Mouse (Mus musculus): ENCODE data around the gene Rnase13.
"Not testable (repeated sequence)": the region's sequence is repeated elsewhere in the genome, so short reads cannot be mapped to it uniquely, and the experiment has no call there.

Gene Rnase13

DNA sequence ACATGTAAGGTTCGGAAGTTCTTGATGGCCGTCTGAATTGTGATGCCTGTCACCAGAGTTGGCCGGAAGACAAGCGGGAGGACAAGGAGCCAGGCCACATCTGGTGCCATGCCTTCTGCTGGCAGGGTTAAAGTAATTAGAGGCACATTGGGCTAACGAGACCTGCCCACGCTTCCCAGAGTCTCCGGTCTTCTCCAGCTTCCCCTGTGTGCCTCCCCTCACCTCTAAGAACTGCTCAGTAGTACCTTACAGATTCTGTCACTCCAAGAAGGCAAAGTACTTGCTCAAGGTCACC lies at the start of gene Rnase13:
Gene Rnase13 (minus strand): TSS at position 203 of the 295 bp plus-strand sequence.
- DNase-seq = no peak

DNA sequence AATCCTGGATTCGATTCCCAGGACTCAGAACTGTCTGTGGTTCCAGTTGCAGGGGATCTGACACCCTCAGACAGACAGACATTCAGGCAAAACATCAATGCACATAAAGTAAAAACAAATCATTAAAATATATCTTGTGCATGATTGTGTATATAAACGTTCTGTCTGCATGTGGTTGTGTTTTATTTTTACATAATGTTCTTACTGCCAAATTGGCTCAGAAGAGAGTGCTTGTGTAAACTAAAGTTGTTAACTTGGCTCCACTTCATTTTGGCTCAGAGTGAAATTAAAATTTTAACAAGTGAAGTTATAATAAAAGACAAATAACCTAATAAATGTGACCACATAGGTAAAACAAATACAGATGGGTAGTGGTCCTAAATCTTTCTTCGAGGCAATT lies 44.8 kb upstream of the Rnase13 start:
- no peak for DNase-seq

DNA sequence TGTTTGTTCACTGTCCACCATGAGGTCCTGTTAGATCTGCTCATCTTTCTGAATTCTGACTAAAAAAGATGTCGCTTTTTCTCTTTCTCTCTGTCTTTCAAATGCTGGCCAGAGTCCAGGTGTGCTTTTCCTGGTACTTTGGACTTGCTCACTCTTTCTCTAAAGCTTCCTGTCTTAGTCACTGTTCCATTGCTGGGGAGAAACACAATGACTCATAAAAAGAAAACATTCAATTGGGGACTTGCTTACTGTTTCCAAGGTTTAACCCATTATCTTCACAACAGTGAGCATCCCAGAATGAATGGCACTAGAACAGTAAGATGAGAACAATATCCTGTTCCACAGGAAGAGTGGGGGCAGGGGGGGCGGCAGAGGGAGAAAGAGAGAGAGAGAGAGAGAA lies 37.7 kb upstream of the Rnase13 start:
- DNase-seq = no peak

DNA sequence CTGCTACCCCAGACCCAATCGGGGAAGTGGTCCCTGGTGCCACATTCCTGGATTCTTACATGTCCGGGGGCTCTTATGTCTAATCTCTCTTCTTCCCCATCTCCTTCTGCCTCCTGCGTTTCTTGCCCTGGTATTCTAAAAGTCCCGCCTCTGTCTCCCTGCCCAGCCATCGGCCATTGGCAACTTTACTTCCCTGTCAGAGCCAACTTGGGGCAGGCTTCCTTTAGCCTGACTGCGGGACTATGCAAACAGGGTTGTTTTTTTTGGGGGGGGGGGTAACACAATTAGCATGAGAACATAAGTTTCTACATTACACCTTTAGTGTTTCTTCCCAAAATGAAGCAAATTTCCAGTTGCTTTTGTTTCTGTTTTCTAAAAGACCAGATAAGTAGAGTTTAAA lies 20.8 kb upstream of the Rnase13 start:
- DNase-seq = no peak

DNA sequence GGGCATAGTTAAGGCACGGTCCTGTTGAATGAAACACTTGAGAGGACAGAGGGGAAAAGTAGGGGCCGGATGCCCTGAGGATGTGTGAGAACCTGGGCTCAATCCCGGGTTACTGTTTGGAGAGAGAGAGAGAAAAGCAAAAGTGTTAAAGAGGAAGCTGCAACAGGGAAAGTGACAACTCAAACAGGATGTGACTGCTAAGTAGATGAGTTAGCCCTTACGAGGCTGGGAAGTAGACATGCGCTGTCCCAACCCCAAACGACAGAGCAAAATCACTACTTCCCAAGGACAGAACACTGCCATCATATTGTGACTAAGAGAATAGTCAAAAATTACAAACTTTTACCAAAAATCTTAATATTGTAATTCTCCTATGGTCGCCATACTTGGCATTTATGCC lies 19.7 kb upstream of the Rnase13 start:
- no peak for DNase-seq

DNA sequence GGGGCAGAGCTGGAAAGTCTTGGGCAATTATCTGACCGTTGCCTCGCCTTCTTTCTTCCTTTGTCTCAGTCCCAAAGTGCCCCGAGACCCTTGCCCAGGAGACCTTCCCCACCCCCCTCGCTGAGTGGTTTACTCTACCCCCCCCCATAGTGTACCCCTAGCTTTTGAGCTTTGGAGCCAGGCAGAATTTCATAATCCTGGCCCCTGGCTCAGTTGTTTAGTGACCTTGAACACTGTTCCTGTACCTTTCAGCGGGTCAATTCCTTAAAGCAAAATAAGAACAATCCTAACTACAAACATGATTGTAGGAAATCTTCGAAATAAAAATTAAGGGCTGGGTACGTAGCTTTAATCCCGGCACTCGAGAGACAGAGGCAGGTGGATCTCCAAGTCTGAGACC lies 19.0 kb upstream of the Rnase13 start:
- no peak for DNase-seq

DNA sequence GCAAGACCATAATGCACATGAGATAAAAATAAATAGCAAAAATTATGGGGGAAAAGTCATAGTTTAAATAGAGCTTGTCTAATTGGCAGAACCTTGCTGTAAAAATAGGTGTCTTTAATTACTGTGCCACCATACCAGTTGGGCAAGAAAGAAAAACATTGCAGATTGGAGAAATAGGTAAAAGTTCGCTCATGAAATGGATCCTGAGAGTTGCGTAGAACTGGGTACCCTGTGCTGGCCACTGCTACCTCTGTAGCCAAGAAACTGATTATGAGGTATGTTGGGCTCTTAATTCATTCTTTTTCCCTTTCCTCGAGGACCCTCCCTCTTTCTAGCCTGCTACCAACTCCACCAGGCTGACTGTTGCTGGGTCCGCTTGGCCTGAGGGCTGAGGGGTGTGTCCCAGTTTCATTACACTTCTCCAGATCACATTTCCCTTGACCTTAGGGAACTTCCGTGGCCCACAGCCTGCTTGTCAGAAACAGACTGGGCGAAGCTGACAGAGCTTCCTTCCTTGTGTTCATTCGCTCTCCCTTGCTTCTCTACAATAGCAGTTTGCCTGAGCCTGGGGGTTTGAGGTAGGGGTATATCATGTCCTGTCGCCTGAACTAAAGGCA lies 18.5 kb upstream of the Rnase13 start:
- peak; percentile 65 for DNase-seq

DNA sequence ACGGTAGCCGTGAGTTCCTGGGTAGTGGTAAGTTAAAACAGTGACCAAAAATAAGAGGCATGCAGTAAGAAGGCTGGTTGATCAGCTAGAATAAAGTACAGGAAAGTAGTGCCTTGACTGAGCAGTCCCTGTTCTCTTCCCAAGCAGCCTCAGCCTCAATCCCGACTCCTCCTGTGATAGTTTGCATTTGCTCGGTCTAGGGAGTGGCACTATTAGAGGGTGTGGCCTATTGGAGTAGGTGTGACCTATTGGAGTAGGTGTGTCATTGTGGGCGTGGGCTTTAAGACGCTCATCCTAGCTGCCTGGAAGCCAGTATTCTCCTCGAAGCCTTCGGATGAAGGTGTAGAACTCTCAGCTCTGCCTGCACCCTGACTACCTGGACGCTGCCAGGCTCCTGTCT lies 16.4 kb upstream of the Rnase13 start:
- no peak for DNase-seq

DNA sequence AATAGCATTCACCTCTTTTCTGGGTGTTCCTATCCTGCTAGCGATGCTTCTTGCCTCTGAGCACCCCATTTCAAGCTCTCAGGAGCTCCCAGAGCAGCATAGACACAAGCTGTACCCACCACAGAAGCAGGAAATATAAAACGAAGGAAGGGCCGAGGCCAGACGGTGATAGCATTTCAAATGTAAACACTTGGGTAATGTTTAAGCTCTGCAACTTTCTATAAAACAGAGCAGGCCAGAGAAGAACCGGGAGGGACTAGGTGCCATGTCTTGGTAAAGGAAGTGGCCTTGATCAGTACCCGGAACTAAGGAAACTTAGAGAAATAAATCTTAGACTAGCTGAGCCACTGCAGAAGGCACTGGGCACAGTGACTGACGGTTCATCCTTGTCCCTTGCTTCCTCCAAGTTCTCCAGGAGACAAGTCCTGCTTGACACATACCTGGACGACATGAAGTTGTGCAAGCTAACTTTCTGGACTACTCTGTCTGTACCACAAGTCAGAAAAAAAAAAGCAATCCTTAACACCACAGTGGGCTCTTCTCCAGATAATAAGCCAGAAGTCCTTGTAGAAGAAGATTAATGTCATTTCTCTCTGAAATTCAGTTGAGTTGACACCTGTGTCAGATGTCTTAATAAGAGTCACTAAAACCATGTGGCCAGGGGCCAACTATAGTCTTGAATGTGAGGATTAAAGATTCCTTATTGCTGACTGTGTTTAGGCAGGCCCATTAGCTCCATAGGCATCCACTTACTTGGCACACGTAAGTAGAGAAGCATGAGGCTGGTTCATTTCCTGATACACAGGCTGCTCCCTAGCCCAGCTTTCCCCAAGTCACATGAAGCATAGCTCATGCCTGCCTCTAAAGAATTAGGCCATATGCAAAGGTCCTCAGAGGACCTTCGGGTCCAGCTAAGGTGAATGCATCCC lies 9.8 kb upstream of the Rnase13 start:
- no peak for DNase-seq

DNA sequence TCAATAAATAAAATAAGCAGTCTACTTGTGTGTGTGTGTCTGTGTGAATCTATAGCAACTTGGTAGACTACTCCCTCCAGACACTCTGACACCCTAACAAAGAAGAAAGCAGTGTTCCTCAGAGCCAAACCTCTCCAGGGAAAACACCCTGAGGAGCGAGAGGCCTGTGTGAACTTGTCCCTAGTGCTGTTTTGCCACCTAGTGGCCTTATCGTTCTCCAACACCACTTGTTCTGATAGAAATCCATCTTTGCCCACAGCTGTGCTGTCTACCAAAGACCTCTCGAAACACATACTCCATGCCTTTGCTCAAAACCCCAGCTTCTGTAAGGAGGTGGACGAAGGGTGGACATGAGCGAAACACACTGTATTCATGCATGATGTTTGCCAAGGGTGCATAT lies 8.3 kb upstream of the Rnase13 start:
- peak; percentile 83 for DNase-seq

DNA sequence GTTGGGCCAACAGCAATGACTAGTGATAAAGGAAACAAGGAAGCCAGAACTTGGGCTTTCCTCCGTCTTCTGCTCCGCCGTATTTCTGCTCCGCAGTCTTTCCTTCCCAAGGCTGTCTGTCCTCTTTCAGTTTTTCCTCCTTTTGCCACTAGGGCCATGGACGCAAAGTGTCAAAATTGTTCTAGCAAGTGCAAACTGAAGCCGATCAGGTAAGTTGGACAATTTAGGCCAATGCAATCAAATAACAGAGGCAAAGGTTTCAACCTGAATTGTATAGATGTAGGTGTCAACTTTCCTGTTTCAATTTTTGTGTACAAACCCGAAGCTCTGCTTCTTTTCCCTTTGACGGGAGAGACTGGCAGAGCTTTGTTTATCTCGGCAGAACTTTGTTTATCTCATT lies 7.4 kb upstream of the Rnase13 start:
- no peak for DNase-seq

DNA sequence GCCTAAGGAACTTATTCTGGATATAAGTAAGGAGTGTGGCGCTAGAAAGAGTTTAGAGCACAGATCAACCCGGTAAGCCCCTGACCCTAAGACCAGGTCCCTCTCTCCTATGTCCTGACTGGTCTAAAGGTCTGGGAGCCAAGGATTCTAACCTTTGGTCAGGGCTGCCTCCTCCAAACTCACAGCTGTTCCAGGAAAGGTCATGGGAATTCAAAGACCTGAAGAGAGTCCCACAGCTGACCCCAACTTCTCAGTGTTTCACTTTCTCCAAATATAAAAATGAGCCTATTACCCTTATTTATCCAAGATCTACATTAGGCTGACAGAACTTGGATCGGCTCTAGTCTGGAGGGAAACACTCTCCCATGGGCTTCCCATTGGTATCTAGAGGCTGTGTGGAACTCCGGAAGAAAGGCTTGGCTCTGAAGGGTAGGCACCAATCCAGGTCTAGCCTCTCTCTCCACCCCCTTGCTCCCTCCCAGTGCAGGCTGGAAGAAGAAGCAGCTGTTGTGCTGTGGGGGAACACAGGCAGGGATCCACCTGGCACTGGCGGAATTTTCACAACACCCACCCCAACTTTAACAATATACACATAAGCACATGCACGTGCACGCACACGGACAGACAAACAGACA lies 6.9 kb upstream of the Rnase13 start:
- DNase-seq = peak; percentile 69

DNA sequence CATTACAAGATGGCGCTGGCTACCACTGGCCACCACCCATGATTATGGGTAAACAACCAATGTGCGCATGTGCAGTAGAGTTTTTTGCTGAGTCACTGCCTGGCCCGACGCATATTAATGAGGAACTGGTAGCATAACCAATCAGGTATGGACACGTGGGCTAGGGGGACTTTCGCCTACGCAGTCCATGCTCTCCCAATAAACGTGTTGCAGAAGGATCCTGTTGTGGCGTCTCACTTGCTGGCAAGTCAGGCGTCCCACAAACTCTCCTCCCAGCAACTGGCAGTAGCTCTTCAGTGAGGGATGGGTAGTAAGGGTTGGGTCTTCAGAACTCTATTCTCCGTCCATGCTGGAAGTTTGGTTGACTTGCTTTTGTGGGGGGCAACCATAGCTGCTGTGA lies 4.4 kb upstream of the Rnase13 start:
- not testable (repeated sequence) for DNase-seq

DNA sequence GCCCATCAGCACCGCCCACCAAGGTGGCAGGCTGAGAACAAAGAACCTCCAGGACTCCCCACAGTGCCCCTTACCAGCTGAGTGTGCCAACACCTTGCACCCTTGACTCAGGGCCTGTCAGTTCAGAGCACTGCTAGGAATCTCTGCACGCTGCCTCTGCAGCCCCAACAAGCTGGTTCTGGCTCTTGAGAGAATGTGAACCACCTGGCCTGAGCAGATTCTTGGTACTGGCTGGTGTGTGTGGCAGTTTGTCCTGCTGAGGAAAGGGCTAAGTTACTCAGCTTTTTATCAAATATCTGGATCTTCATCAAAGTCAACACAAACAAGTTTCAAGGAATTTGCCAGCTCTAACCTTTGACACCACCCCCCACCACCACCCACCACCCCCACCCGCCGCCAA lies 919 bp upstream of the Rnase13 start:
- DNase-seq = no peak

DNA sequence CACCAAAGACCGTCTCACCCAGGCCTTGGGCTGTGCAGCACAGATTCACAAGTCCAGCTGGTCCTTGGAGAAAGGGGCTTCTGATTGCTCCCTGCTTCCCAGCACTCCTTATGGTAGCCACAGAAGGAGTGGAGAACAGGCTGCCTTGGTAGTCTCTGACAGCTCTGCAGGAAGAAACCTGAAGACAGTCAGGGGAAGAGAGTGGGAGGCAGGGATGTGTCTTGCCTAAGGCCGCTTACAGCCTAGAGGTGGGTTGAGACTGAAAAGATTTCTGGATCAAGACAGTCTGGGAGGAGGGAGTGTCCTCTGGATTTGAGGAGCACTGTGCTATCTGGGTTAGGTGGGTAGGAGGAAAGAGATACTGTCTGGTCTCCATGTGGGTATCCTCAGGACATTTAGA lies 337 bp upstream of the Rnase13 start:
- DNase-seq = no peak

DNA sequence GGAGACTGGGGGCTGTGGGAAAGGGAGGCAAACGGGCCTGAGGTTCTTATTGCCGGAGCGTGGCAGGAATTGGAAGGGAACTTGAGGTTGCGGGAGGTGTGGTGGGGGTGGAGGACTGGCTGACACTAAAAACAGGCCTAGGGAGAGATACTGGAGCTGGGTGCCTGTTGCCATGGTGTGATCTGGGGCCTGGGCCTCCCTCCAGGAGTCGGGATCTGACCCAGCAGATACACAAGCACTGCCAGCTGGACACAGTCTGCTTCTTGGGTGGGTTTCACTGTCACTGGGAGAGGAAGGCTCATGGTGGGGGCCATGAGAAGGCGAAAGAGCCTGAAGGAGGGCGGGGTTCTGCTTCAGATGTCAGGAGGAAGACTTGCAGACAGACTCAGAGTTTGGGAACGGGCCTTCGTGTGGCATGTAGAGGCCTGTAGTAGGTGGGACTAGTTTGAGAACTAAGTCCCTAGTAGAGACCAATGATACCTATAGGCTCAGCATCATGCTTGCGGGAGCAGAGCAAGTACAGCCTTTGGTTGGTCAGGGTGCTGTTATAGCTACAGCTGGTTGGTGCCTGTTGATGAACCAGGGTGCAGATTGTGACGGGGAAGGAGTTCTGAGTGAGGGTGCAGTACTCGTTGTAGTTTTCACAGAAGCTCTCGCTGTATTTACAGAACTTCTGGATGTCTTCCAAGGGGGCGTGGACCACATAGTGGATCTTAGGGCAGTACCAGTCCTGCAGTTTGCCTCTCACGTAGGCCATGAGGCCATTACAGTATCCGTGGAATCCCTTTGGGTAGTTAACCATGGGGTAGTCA lies 608 bp downstream of the Rnase13 start:
- no peak for DNase-seq

DNA sequence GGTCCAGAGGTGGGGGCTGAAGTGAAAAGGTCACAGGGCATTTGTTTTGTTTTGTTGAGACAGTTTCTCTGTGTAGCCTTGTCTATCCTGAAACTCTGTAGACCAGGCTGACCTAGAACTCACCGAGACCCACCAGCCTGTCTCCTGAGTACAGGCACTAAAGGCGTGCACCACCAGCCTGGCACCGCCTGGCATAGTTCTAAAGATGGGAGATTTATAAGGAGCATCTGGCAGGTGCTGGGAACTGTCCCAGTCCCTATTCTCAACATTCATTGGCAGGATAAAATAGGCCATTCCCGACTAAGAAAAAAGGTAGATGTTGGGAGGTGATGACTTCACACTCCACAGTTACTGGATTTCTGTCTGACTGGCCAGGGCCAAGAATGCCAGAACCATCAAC lies 3.6 kb downstream of the Rnase13 start:
- DNase-seq = no peak

DNA sequence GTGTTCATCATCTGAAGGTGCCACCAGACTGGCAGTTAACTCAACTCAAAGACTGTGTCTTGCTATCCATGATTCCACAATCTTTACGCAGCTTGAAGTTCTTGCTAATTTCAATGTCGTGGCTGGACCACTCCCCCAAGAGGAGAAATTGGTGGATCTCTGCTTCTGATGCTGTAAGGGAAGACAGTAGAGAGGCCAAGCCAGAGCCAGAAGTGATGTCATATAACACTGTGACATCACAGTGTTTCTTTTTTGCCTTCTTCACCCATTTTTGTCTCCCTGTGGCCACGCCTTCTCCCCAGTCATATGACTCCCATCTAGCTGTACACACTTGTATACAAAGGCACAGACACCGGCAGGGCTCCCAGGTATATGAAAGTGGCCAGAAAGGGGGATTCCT lies 4.4 kb downstream of the Rnase13 start, which contains the start of gene Tppp2:
Gene Tppp2 (plus strand): TSS at position 301 of the 400 bp plus-strand sequence.
- DNase-seq = no peak

DNA sequence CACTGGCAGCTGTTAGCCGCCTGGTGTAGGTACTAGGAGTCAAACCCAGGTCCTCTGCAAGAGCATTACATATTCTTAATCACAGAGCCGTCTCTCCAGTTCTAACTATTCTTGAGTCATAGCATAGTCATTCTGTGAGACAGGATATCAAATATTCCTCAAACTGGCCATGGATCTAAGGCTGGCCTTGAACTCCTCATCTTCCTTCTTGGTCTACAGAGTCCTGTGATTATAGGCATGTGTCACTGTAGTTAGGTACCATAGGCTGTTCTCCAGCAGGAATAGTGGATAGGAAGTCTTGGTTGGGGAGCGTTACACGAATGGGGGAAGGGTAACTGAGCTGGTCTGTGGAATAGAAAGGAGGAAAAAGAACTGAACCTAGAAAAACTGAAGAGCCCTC lies 6.0 kb downstream of the Rnase13 start:
- no peak for DNase-seq

DNA sequence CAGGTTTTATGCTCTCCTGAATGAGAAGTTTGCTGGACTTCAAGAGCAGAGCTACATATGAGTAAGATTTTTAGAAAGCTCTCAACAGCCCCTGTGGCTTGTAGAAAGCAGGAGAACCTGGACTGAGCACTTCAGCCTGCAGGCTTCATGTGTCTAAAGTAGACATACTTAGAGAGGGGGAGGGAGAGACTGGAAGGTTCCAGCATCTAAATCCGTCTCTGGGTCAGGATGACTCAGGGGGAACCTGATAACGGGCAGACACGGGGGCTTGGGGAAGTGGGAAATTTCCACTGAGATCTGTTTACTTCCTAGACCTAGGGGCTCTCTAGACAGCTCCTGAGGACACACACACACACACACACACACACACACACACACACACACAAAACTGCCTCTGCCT lies 7.5 kb downstream of the Rnase13 start:
- no peak for DNase-seq

DNA sequence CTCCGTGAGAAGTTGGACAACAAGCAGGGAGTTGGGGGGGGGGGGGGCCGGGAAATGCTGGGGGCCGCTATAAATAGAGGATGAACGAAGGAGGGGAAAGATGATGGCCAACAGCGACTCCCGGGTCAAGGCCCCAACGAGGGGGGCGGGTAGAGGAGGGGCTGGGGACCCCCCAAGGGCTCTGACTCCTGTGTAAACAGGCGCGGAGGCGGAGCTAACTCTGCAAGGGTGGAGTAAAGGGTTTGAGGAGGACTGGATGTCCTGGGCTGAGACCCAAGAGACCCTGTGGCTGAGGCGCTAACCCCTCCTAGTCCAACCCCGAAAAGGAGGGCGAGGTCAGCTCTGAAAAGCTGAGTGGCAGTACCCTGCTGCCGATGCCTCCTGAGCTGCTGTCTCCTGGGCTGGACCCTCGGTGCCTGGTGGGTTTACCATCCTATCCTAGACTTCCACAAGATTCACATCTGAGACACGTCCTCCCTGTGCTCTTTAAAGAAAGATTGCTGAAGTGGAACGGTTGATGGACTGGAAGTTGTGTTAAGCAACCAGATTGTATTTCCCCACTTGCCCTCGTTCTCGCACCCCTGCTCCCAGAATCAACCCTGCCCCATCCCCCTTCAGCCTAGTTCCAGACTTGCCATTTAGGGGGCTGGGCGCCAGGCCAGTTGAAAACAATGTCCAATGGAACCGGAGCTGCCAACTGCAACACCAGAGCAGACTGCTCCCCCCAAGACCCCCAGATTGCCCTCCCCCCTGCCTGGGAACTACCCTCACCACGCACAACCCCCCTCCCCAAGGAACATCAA lies 8.4 kb downstream of the Rnase13 start, which contains the start of gene Ndrg2:
Gene Ndrg2 (minus strand): TSS at position 199 of the 803 bp plus-strand sequence.
- DNase-seq = peak; percentile 88
